Mouse (Mus musculus): ENCODE measurements around the gene Serbp1.

DNA sequence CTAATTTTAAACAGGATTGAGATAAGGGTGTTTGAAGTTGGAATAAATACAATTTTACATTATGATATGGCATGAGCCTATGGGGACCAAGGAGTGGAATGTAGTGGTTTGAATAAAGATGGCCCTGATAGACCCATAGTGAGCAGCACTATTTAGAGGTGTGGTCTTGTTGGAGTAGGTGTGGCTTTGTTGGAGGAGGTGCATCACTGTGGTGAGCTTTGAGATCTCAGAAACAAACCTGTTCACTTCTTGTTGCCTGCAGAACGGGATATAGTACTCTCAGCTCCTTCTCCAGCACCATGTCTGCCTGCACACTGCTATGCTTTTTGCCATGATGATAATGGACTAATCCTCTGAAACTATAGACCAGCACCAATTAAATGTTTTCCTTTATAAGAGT, 20.1 kb upstream of the Serbp1 start:
- TF ChIP-seq CTCF (IDR thresholded peaks at IDR 0.05; ENCODE audit: extremely low read depth, insufficient read depth, low read length) (no peak), POLR2A (IDR thresholded peaks at IDR 0.05; ENCODE audit: extremely low read depth, insufficient read depth, low read length) (no peak)

Data from cortical plate, adult 2 months (tissue).